Comparison of ENCODE assay signal across 8 mouse cellular contexts in genomic region chr12:75596154-75597002, GRCm38 (mm10). TPM values are rescaled to one million over a fixed set of nuclear protein-coding genes. Genes with fewer than 3 reads are reported as not detected.
DNase-seq lines count a peak whose midpoint lies in the region; ATAC-seq lines count a peak whose summit lies in the region.

Gene Ppp2r5e (minus strand): TSS chr12:75596245.

- peak within 1 kb of the TSS; percentile 98 for H3K27ac ChIP-seq in hindbrain, embryonic 12.5 days

- H3K36me3 ChIP-seq in hindbrain, embryonic 12.5 days: peaks cover 10% of the 10 kb centered on the region

- no peaks in the 10 kb centered on the region for H3K9me3 ChIP-seq in hindbrain, embryonic 12.5 days (replicated peaks)

- peak; percentile 99 for DNase-seq in NIH3T3 (ENCODE audit: low read depth)
- DNase-seq in cerebellum, postnatal 10 days: peak; percentile 100
- DNase-seq in frontal cortex, postnatal 10 days (ENCODE audit: low spot score in 2 of 2): peak; percentile 98 to 99
- DNase-seq in layer of hippocampus, postnatal 14 days (ENCODE audit: low spot score in 2 of 2): peak; percentile 97 to 99
- peak; percentile 99 for DNase-seq in lung, postnatal 14 days
- peak; percentile 97 for DNase-seq in retina, adult 2 months (ENCODE audit: low read depth, low spot score)
- DNase-seq in thymus, postnatal 36 days: peak; percentile 98 to 99

- H3K4me1 ChIP-seq in hindbrain, embryonic 12.5 days: peaks cover 14% of the 10 kb centered on the region

- peak within 1 kb of the TSS; percentile 95 for H3K9ac ChIP-seq in hindbrain, embryonic 12.5 days

- H3K27me3 ChIP-seq in hindbrain, embryonic 12.5 days: no peaks in the 10 kb centered on the region

- peak within 1 kb of the TSS; percentile 76 for H3K4me2 ChIP-seq in hindbrain, embryonic 12.5 days (replicated peaks)

- peak within 1 kb of the TSS; percentile 100 for H3K4me3 ChIP-seq in hindbrain, embryonic 12.5 days

- WGBS in hindbrain, embryonic 12.5 days: under 1% methylated on average over 70 of the region's 72 CpGs

- peak; percentile 100 for ATAC-seq in hindbrain, embryonic 12.5 days (ENCODE audit: low FRiP score)

RNA-seq across cellular contexts. Expression of gene Ppp2r5e, which starts in this region (rescaled TPM):
- polyA plus RNA-seq in hindbrain, embryonic 12.5 days (2016; fragmentation: Nextera tagmentation; extraction: Ambion mirVana): 23.2 and 26.4 TPM in 2 replicates
- total RNA-seq in layer of hippocampus, postnatal 14 days (2021): 10 to 100 TPM; 79.3 to 81.5 TPM

Comparison
In these comparisons a context has a peak if more than half of its experiments do, and no peak if none do; other contexts are left out.
1. Peak in every context shown above with its lines: DNase-seq, ATAC-seq, H3K4me3 ChIP-seq and H3K27ac ChIP-seq.